Mouse (Mus musculus): ENCODE data around the gene Slc34a2.

Gene Slc34a2

DNA sequence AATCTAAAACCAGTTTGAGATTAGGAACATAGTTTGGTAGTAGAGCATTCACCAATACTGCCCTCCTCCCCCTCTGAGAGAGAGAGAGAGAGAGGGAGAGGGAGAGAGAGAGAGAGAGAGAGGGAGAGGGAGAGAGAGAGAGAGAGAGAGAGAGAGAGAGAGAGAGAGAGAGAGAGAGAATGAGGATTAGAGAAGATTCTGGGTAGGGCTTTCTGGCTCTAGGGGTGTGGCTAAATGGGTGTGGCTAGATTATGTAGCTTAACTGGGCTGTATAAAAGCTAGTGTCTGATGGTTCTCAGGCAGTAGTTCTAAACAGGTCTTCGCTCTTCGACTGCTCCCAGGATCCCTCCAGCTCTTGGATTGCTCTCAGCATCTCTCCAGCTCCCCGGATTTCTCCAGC lies at the start of gene Slc34a2:
TSS of gene Slc34a2 (plus strand) at position 301 of the 400 bp plus-strand sequence.
- DNase-seq, result no peak

DNA sequence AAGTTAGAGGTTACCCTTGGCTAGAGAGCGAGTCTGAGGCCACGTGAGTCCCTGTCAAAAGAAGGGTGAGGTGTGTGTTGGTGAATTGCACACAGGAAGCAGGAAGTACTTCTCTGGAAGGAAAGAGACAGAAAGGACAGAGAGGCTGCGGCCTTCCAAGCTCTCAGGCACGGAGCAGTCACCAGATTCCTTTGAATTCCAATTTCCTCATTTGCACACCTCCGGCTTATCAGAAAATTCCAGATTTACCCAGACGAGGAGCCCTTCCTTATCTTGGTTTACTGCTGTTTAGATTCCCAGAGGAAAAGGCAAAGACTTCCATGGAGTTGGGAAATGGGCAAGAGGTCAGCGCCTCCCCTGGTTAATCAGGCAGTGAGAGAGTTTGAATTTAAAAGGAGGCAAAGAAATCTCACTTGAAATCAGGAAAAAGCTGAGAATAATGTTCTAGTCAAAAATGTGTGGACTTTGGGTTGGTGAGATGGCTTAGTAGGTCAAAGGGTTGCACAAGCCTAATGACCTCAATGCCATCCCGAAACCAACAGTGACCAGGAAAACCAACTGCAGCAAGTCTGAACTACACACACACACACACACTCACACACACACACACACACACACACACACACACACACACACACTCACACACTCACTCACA lies 47.1 kb upstream of the Slc34a2 start:
- peak in 1 of 2 experiments; percentile 48 for DNase-seq

GRCm38 (mm10) chr5:52992210-52992897 lies 45.5 kb upstream of the Slc34a2 start:
- no peak for DNase-seq

DNA sequence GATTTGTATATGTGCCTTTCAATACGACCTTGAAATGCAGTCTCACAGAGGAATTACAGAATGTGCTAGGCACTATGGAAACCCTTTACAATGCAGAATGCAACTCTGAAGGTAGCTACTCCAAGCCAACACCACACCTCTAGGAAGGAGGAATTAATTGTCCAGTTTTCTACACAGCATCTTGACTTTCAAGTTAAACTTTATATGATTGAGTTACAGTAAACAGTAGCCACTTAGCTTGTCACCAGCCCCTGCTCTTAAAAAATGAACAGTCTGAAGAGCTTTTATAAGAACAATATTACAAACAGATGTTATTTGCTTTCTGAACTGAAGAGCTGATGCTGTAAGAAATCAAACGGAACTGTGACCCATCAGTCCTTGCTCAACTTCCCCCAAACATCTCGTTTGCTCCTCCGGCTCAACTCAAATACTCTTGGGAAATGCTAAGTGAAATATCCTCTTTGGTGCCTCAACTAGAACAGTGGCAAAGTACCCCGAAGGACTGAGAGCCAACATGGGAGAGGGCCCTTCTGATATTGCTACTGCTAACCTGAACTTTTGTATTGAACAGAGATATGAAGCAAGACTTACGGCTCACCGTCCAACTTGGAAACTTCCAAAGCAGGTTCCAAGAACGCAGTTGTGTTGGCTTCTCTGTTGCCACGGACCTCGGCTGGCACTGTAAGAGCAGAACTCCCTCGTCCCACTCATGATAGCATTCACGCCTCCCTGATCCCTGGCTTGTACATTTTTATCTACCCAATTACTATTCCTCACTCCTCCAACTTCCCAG lies 44.2 kb upstream of the Slc34a2 start:
- DNase-seq, result no peak

GRCm38 (mm10) chr5:52995461-52995860 lies 42.4 kb upstream of the Slc34a2 start:
- no peak for DNase-seq

DNA sequence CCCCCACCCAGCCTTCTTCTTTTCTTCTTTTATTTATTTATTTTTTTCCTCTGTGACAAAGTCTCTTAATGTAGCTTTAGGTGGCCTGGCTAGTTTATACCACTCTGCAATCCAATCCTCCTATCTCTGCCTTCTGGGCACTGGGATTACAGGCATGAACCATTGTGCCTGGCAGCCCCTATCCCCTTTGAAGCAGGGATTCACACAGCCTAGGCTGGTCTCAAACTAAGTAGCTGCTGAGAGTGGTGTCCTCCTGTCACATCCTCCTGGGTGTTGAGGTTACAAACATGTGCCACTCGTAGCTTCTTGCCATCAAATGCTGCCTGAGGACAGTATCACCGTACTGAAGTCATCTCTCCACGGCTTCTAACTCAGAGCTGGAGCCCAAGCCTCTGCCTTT lies 41.7 kb upstream of the Slc34a2 start:
- DNase-seq, result no peak

DNA sequence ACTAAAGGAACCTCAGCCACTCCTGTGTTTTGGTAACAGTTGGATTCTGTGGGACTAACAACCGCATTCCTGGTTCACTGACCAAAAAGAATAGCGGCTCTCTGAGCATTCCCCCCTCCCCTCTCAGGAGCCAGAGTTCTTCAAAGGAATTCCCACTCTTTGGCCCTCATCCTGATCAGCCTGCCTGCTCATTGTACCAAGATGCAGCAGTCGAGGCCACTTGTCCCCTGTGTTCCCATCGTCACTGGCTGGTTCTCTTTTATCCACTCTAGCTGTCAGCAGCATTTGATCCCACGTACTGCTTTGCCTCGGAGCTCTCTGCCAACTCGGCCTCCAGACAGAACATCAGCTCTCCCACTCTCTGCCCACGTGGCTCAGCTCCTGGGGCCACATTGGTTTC lies 41.3 kb upstream of the Slc34a2 start:
- no peak for DNase-seq

DNA sequence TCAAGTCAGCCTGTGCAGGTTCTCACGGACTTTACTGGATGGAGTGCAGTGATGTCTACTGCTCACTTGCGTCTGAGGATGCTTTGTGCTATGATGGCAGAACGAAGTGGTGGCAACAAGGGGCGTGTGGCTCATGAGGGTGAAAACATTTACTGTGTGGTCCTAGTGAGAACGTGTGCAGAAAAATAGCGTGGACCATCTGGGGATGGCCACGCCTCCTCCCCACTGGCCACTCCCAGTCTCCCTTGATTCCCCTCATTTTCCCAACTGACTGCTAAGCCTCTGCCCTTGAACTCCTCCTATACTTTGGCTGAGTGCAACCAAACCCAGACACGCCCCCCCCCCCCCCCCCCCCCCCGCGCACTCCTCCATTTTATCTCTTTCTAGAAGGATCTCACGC lies 40.8 kb upstream of the Slc34a2 start:
- no peak for DNase-seq

GRCm38 (mm10) chr5:52998097-52998760 lies 39.7 kb upstream of the Slc34a2 start:
- peak; percentile 19 to 64 for DNase-seq

- no peak for DNase-seq
Observed at GRCm38 (mm10) chr5:53000169-53000872, 37.6 kb upstream of the Slc34a2 start.

DNA sequence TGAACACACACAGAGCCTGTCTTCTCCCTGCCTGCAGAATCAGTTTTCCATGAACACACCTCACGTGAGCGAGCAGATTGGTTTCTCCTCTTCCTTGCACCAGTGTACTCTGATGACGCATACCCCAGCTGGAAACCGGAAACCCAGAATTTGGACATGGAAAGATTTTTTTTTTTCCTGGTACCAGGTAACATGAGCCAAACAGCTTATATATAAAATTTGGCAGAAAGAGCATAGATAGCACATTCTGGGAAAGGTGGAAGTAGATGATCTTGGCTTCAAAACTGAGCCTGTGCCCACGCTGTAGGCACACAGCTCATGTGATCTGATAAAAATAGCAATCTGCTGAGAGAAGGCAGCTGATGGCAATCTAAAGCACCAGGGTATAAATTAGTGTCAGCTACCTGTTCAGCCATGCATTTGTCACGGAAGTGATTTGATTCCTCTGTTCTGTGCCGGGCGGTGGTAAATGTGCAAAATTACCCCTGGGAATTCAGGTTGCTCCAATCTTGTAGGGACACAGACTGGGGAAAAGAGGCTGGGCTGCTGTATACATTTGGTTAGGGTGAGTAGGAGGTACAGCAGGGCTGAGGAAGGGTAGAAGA lies 35.2 kb upstream of the Slc34a2 start:
- DNase-seq, result no peak

GRCm38 (mm10) chr5:53003495-53003894 lies 34.4 kb upstream of the Slc34a2 start:
- no peak for DNase-seq

DNA sequence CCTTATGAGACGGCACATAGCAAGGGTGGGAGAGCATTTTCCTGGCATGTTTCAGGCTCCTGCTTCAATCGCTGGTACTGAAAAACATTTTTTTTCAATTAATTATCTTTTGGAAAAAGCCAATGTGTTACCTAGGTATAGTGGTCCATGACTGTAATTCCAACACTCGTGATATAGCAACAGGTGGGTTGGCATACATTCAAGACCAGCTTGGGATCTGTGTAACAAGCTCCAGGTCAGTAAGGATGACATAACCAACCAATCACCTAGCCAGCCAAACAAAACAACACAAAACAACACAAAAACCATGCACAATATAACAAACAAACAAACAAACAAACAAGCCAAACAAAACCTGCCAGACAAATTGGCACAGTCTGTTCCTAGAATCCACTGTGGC lies 33.9 kb upstream of the Slc34a2 start:
- no peak for DNase-seq

DNA sequence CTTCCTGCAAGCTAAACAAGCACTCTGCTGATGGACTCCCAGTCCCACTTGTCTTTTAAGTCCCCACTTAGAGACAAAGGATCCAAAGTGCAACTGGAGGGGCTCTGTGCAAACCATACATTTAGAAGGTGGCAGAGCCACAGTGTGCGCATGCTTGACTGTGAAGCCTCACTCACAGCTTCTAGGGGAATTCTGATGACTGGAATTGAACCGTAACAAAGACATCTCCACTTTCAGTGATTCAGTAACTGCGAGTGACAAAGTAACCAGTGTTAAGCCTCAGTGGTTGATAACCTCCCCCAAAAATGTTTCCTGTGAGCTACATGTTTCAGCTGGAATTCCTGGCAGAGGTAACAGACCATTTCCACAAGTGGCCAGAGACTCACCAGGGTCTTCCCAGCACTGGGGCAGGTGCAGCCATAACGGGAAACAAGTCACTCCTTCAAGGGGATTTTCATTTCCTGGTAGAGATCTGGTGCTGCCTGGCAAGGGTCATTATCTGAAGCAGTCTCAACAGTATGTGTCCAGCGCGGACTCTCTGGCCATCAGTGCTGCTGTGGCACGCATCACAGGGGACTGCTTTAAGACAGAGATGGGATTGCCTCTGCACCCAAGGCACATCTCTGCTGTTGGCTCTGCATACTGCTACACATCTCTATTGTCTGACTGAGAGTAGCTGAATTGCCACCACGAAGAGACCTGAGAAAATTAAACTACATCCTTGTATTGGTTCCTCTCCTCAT lies 28.7 kb upstream of the Slc34a2 start:
- no peak for DNase-seq

- DNase-seq, result no peak
Observed at GRCm38 (mm10) chr5:53009770-53010133, 28.1 kb upstream of the Slc34a2 start.

DNA sequence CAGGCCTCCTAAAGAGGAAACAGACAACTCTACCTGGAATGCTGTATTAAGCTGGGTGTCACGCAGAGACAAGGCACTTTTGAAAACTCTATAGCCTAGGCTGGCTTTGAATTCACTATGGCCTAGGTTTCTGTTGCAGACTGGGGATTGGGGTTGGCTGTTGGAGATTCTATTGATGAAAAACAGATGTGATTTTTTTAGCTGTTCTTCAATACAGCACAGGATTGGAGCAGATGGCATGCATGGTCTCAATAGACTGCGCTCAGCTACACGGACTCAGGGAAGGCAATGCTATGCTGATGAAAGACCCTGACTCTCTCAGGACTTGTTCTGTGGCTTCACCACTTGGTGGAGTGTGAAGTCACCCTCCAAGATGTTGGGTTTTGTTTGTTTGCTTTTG lies 26.6 kb upstream of the Slc34a2 start:
- DNase-seq, result no peak

GRCm38 (mm10) chr5:53016606-53017005 lies 21.3 kb upstream of the Slc34a2 start:
- DNase-seq, result peak; percentile 18 to 56

DNA sequence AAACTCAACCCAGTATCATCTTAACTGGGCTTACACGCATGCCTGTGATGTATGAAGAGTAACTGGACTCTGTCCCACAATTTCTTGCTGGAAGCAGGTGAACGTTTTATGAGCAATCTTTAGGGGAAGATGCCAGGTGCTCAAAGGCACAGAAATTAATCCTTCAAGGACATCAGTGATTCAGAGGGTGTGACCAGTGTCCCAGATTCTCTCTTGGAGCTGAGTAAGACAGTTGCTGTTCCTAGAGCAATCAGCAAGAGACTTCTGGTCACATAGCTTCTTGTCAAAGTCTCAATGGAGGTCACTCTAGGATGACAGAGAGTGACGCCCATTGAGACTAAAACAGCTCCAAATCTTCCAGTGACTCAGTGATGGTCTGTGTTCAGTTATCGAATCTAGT lies 19.6 kb upstream of the Slc34a2 start:
- no peak for DNase-seq

GRCm38 (mm10) chr5:53023432-53023831 lies 14.4 kb upstream of the Slc34a2 start:
- DNase-seq, result peak in 1 of 2 experiments; percentile 48

GRCm38 (mm10) chr5:53023901-53024300 lies 14.0 kb upstream of the Slc34a2 start:
- peak in 1 of 2 experiments; percentile 43 for DNase-seq

DNA sequence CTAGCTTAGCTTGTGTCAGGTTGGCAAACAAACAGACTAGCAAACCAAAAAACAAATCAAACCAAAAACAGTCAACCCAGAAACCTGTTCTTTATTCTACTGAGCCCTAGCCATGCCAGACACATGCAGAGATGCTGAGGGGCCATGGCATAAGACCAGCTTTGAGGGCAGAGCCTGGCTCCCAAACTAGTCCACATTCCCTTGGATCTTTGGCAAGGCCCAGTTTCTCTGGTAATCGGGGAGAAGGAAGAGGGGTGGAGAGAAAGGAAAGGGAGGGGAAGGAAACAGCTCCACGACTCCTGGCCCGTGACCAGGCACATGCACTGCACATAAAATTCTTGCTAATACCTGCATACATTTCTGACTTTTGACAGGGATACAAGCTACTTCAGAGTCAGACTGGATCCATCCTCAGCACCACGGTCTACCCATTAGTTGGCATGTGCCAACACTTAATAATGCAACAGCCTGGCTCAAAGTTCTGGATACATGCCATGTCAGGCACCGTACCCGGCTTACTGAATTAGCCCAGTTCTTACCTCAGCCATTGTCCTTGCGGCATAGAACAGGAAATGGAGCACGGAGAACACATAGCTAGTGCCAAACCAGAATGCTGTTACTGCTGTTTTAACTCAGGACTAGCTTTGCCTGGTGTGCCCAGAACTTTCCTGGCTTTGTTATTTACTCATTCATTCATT lies 12.5 kb upstream of the Slc34a2 start:
- peak; percentile 22 to 65 for DNase-seq

All from kidney, postnatal 25 days (tissue).